Mouse (Mus musculus) liver, adult 2 months (tissue): ENCODE data around the gene Adamts17.

Source experiments
- CTCF ChIP-seq: fragments of 200-500 bp; IDR thresholded peaks from 2 replicates; pipeline ENCODE4 v1.5.1; 2011; ENCODE audit warnings: low read depth, low read length, control low read depth
- POLR2A ChIP-seq: fragments of 200-500 bp; IDR thresholded peaks from 2 replicates; pipeline ENCODE4 v1.6.1; 2011; ENCODE audit warnings: low read length, control low read depth; ENCODE audit not compliant: insufficient read depth; ENCODE audit errors: extremely low read depth

DNA sequence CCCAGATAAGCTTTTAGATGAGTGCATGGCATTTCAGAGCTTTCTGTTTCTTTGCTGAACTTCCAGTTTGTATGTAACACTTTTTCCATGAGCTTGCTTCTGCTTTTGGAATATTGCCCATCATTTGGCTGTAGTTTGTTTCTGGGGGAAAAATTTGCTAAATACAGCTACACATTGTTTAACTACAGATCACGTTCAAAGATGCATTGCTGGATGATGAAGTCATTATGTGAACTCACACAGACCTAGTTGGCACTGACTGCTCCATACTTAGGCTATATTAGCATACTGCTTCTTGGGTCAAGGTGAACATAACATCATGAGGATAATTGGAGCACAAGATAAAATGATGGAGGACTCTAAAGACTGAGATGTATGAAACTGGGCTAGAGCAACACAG lies 42.6 kb upstream of the Adamts17 start:
- TF ChIP-seq POLR2A = no peak
- no peak for TF ChIP-seq CTCF
